Mouse (Mus musculus) lung, postnatal 0 days (tissue): ENCODE data around the gene Kif13a. TPM values are rescaled to one million over a fixed set of nuclear protein-coding genes. Genes with fewer than 3 reads are reported as not detected.

Experiments used
- ATAC-seq: fragments of 200-750 bp; cut with Nextera tagmentation; 2 replicates; pipeline ENCODE4 v1.8.0; 2017; ENCODE audit warnings: moderate library complexity
- DNase-seq: peaks from one replicate; pipeline ENCODE4 v3.0.0-alpha.2; 2016; ENCODE audit warnings: low spot score
- H3K27ac ChIP-seq: fragments of 300-500 bp; sonication (generic); 2 replicates; pipeline ENCODE4 v1.5.1; 2014; ENCODE audit warnings: antibody characterized with exemption, mild to moderate bottlenecking, low read length, mixed read lengths
- H3K27me3 ChIP-seq: fragments of 300-500 bp; sonication (generic); replicated peaks from 2 replicates; pipeline ENCODE4 v1.6.1; 2014; ENCODE audit warnings: low read length, mixed read lengths; ENCODE audit not compliant: insufficient read depth
- H3K36me3 ChIP-seq: fragments of 300-500 bp; sonication (generic); 2 replicates; pipeline ENCODE4 v1.6.1; 2014; ENCODE audit warnings: low read length, mixed read lengths; ENCODE audit not compliant: insufficient read depth
- H3K4me1 ChIP-seq: fragments of 300-500 bp; sonication (generic); 2 replicates; pipeline ENCODE4 v1.6.1; 2014; ENCODE audit warnings: antibody characterized with exemption, low read depth, low read length, mixed read lengths; ENCODE audit not compliant: insufficient read depth
- H3K4me2 ChIP-seq: fragments of 300-500 bp; sonication (generic); replicated peaks from 2 replicates; pipeline ENCODE4 v1.6.1; 2014; ENCODE audit warnings: low read depth, mild to moderate bottlenecking, low read length, moderate library complexity, mixed read lengths
- H3K4me3 ChIP-seq: fragments of 300-500 bp; sonication (generic); 2 replicates; pipeline ENCODE4 v1.5.1; 2014; ENCODE audit warnings: low read depth, low read length
- H3K9ac ChIP-seq: fragments of 300-500 bp; sonication (generic); replicated peaks from 2 replicates; pipeline ENCODE4 v1.6.1; 2014; ENCODE audit warnings: low read depth, mild to moderate bottlenecking
- H3K9me3 ChIP-seq: fragments of 300-500 bp; sonication (generic); 2 replicates; pipeline ENCODE4 v1.6.1; 2016; ENCODE audit warnings: low read length, mixed read lengths
- CTCF ChIP-seq: IDR thresholded peaks from 2 replicates; pipeline ENCODE4 v1.5.1; 2016; ENCODE audit warnings: antibody characterized with exemption, mild to moderate bottlenecking
- EP300 ChIP-seq: IDR thresholded peaks from 2 replicates; pipeline ENCODE4 v1.6.1; 2016; ENCODE audit warnings: antibody characterized with exemption, mild to moderate bottlenecking, control low read depth
- WGBS: fragments of 180-500 bp; shearing (Covaris S2); extraction: QIAGEN DNeasy Blood & Tissue Kit; methylation state at CpG from one replicate; pipeline ENCODE4 v1.1.7; 2014; 5-methylcytosine and 5-hydroxymethylcytosine counted together
- polyA plus RNA-seq: library from polyadenylated mRNA; unstranded; fragments of >200 nt; fragmentation: Nextera tagmentation; extraction: Ambion mirVana; gene quantifications from 2 replicates; pipeline ENCODE4 v1.2.1, GENCODE M21; 2015

The Kif13a gene
- polyA plus RNA-seq, 1 experiment from 2014 or later = 30.5 TPM

GRCm38 (mm10) chr13:46727038-46727836 lies 202.4 kb downstream of the Kif13a start:
- peak overlapping the region; percentile 97 for H3K4me3 ChIP-seq
- peak overlapping the region; percentile 85 for H3K4me2 ChIP-seq
- peaks cover 8% of the 10 kb centered on the region for H3K4me1 ChIP-seq
- under 1% methylated on average over 56 of the region's 85 CpGs for WGBS
- DNase-seq (peak; percentile 83), ATAC-seq (peak; percentile 77)
- H3K9me3 ChIP-seq = no peaks in the 10 kb centered on the region
- peak; percentile 29 for TF ChIP-seq CTCF
- no peak for TF ChIP-seq EP300
- H3K27ac ChIP-seq = peak overlapping the region; percentile 98
- H3K27me3 ChIP-seq = no peaks in the 10 kb centered on the region
- H3K9ac ChIP-seq = peak overlapping the region; percentile 93
- H3K36me3 ChIP-seq = no peaks in the 10 kb centered on the region

GRCm38 (mm10) chr13:46726288-46727037 lies 203.2 kb downstream of the Kif13a start:
- Histone ChIP-seq H3K27me3 (no peaks in the 10 kb centered on the region), H3K4me1 (peaks cover 8% of the 10 kb centered on the region), H3K9me3 (no peaks in the 10 kb centered on the region), H3K4me2 (peak overlapping the region; percentile 85), H3K9ac (peak overlapping the region; percentile 93), H3K4me3 (peak overlapping the region; percentile 97), H3K27ac (peak overlapping the region; percentile 98), H3K36me3 (no peaks in the 10 kb centered on the region)
- under 1% methylated on average over 30 of the region's 30 CpGs for WGBS
- ATAC-seq = no peak
- TF ChIP-seq EP300 (no peak), CTCF (peak; percentile 8; the same call in 1 of the 2 replicates)
- DNase-seq = peak; percentile 72

DNA sequence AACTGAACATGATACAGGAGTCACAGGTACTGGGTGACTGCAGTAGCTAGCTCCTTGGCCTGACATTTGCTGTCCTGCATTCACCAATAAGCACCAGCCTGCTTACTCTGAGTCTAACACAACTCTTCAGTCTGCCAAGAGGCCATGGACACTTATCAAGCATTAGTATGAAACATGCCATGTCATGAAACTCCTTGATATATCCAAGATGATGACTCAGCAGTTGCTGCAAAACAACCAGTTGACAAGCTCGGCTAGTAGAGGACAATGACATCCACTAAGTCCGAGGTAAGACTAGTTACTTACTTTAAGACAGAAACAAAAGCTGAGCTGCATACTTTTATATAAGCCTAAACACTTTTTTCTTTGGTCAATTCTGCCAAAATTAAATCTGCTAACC lies 204.4 kb downstream of the Kif13a start:
- DNase-seq (peak; percentile 60), ATAC-seq (no peak)
- Histone ChIP-seq H3K4me3 (0 out of 2 replicates have a peak overlapping the region, but pooled peaks have one; percentile 0), H3K9me3 (no peaks in the 10 kb centered on the region), H3K27ac (no peak overlapping the region), H3K4me1 (peaks cover 8% of the 10 kb centered on the region), H3K4me2 (no peak overlapping the region), H3K27me3 (no peaks in the 10 kb centered on the region), H3K9ac (no peak overlapping the region), H3K36me3 (no peaks in the 10 kb centered on the region)
- TF ChIP-seq CTCF (no peak), EP300 (no peak)
- WGBS = 13% methylated on average over 2 of the region's 2 CpGs

DNA sequence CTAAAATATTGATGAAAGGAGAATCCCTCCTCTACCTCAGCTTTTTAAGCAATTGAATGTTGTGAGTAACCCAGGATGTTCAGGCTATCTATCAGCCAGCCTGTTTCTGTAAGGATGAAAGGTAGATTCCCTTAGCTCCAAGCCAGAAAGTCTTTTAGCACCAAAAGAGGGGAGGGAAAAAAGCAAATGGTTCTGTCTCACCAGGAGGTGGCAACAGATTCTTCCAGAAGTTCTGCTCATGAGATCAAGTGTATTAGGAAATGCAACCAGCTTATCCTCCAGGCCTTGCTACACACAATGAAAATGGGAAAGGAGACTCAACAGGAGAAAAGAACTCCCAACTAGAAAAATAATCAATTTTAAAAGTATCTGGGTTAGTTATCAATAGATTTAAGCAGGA lies 205.3 kb downstream of the Kif13a start:
- Histone ChIP-seq H3K9me3 (no peaks in the 10 kb centered on the region), H3K9ac (no peak overlapping the region), H3K4me2 (no peak overlapping the region), H3K4me1 (peaks cover 8% of the 10 kb centered on the region), H3K36me3 (no peaks in the 10 kb centered on the region), H3K27me3 (no peaks in the 10 kb centered on the region), H3K27ac (no peak overlapping the region), H3K4me3 (no peak overlapping the region)
- TF ChIP-seq EP300 = no peak
- TF ChIP-seq CTCF = peak; percentile 72
- DNase-seq = peak; percentile 84
- no peak for ATAC-seq

DNA sequence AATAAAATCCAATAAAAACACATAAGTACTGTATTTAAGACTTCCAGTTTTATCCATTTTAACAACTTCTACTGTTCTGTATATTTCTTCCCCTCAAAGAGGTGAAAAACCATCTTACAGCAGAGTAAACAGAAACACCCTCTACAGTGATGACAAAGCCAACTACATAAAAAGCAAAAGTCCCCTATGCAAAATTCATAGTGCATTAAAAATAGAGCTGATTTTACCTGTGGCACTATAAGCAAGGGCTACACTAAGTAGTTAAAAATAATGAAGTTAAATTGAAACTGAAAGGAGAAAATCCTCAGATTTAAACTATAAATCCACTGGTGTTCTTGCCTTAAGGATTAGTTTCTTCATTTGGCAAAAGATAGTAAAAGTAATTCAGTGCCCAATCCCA lies 208.7 kb downstream of the Kif13a start:
- Histone ChIP-seq H3K4me2 (no peak overlapping the region), H3K4me3 (no peak overlapping the region), H3K27me3 (no peaks in the 10 kb centered on the region), H3K36me3 (no peaks in the 10 kb centered on the region), H3K4me1 (peaks cover 8% of the 10 kb centered on the region), H3K9ac (no peak overlapping the region), H3K9me3 (no peaks in the 10 kb centered on the region), H3K27ac (no peak overlapping the region)
- TF ChIP-seq CTCF (no peak), EP300 (no peak)
- DNase-seq (no peak), ATAC-seq (no peak)

DNA sequence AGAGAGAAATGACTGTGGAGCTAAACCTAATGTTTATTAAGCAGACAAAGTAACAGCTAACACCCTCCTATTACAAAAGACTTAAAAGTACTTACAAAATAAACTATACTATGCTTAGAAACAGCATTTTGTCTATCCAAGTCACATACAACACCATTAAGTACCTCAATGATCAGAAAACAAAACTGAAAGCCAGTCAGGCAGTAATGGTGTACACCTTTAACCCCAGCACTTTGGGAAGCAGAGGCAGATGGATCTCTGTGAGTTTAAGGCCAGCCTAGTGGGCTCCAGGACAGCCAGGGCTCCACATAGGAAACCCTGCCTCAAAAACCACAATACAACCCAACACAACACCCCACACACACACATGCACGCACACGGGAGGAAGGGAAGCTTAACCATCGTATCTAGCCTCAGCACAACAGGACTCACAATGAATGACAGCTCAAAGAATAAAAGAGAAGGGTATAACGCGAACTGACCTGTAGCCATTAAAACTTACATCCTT lies 210.7 kb downstream of the Kif13a start:
- Histone ChIP-seq H3K4me1 (no peaks in the 10 kb centered on the region; the same call in 1 of the 2 replicates), H3K4me2 (no peak overlapping the region), H3K27ac (no peak overlapping the region), H3K9me3 (no peaks in the 10 kb centered on the region), H3K9ac (no peak overlapping the region), H3K27me3 (no peaks in the 10 kb centered on the region), H3K4me3 (no peak overlapping the region), H3K36me3 (no peaks in the 10 kb centered on the region)
- no peak for ATAC-seq
- TF ChIP-seq CTCF = no peak
- TF ChIP-seq EP300 = no peak
- WGBS = 84% methylated on average over 5 of the region's 5 CpGs
- no peak for DNase-seq
